Mouse (Mus musculus) liver, adult (tissue): ENCODE results near the gene Ppp4r4.

Experiments
- GATA4 ChIP-seq: IDR thresholded peaks from 2 replicates; pipeline ENCODE4 v1.6.1; 2014; ENCODE audit warnings: mild to moderate bottlenecking, low read length; ENCODE audit not compliant: insufficient replicate concordance

Gene Ppp4r4

GRCm38 (mm10) chr12:103567129-103567528 lies 35.0 kb downstream of the Ppp4r4 start:
- no peak for TF ChIP-seq GATA4

GRCm38 (mm10) chr12:103569690-103570089 lies 37.6 kb downstream of the Ppp4r4 start:
- no peak for TF ChIP-seq GATA4

- TF ChIP-seq GATA4 = no peak
These were observed 51.7 kb downstream of the Ppp4r4 start for GRCm38 (mm10) chr12:103583771-103584170.

- peak; percentile 78 for TF ChIP-seq GATA4
These were observed 66.3 kb downstream of the Ppp4r4 start for GRCm38 (mm10) chr12:103598411-103598810.

GRCm38 (mm10) chr12:103600364-103600763 lies 68.3 kb downstream of the Ppp4r4 start:
- no peak for TF ChIP-seq GATA4

GRCm38 (mm10) chr12:103601839-103602238 lies 69.8 kb downstream of the Ppp4r4 start:
- TF ChIP-seq GATA4 = no peak

GRCm38 (mm10) chr12:103615141-103615540 lies 83.1 kb downstream of the Ppp4r4 start:
- TF ChIP-seq GATA4 = no peak

- TF ChIP-seq GATA4 = no peak
These were observed 83.7 kb downstream of the Ppp4r4 start for GRCm38 (mm10) chr12:103615734-103616133.

GRCm38 (mm10) chr12:103616860-103617261 lies 84.8 kb downstream of the Ppp4r4 start:
- TF ChIP-seq GATA4 = no peak

GRCm38 (mm10) chr12:103631203-103631612 lies 99.1 kb downstream of the Ppp4r4 start, which contains the start of gene Serpina10:
Gene Serpina10, minus strand, starts transcription at chr12:103631444.
- TF ChIP-seq GATA4 = no peak

GRCm38 (mm10) chr12:103634430-103634829 lies 102.3 kb downstream of the Ppp4r4 start:
- TF ChIP-seq GATA4 = no peak

GRCm38 (mm10) chr12:103635846-103636245 lies 103.8 kb downstream of the Ppp4r4 start:
- no peak for TF ChIP-seq GATA4

- no peak for TF ChIP-seq GATA4
These were observed 111.3 kb downstream of the Ppp4r4 start for GRCm38 (mm10) chr12:103643336-103643735.

GRCm38 (mm10) chr12:103643818-103644217 lies 111.7 kb downstream of the Ppp4r4 start:
- no peak for TF ChIP-seq GATA4

GRCm38 (mm10) chr12:103644601-103645000 lies 112.5 kb downstream of the Ppp4r4 start:
- TF ChIP-seq GATA4 = no peak

- TF ChIP-seq GATA4 = no peak
These were observed 114.2 kb downstream of the Ppp4r4 start for GRCm38 (mm10) chr12:103646314-103646713.

- no peak for TF ChIP-seq GATA4
These were observed 121.8 kb downstream of the Ppp4r4 start for GRCm38 (mm10) chr12:103653836-103654235.

GRCm38 (mm10) chr12:103655123-103656044 lies 123.3 kb downstream of the Ppp4r4 start:
- TF ChIP-seq GATA4 = peak; percentile 69
